Mouse (Mus musculus): Measurements from ENCODE around the gene Hectd1. TPM values are rescaled to one million over a fixed set of nuclear protein-coding genes. Genes with fewer than 3 reads are reported as not detected.

The Hectd1 gene
- polyA plus RNA-seq, 1 experiment from 2014 or later, result 44.9 TPM

DNA sequence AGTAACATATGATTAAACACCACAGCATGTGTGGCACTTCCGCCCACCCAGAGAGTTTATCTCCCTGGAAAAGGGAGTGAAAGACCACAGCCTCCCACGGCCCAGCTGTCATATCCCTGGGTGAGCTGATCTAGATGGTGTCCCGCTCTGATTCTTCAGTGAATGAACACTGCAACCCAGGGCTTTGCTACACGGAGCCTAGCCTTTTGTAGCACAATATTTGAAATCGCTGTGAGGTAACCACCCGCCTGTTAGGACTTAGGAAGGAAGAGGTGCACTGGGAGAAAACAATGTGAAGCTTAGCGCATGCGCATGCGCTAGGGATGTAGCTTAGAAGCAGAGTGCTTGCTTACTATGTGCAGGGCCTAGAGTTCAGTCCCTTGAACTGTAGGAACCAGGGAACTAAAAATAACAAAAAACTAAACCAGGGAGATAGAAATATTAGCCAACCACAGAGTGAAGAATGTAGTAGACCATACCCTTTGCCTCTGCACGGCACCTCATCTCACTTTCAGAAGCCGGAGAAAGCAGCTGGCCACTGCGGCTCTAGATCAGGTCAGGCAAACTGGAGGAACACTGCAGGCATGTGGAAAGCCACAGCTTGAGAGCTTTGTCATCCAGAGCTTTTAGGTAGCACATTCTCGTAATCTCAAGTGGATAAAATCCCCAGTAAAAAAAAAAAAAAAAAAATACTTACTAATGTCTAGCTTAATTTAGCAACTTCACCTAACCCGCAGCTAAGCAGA, 120.2 kb downstream of the Hectd1 start:
- Histone ChIP-seq H3K36me3 (replicated peaks) (no peaks in the 10 kb centered on the region), H3K9me3 (no peaks in the 10 kb centered on the region), H3K4me1 (0 out of 2 replicates have a peak, but pooled peaks cover 2% of the 10 kb centered on the region), H3K27me3 (no peaks in the 10 kb centered on the region), H3K9ac (no peak overlapping the region), H3K4me3 (replicated peaks) (no peak overlapping the region), H3K27ac (no peak overlapping the region), H3K4me2 (no peak overlapping the region)
- ATAC-seq (ENCODE audit: low FRiP score), result no peak
- 62% methylated on average over 14 of the region's 14 CpGs for WGBS

DNA sequence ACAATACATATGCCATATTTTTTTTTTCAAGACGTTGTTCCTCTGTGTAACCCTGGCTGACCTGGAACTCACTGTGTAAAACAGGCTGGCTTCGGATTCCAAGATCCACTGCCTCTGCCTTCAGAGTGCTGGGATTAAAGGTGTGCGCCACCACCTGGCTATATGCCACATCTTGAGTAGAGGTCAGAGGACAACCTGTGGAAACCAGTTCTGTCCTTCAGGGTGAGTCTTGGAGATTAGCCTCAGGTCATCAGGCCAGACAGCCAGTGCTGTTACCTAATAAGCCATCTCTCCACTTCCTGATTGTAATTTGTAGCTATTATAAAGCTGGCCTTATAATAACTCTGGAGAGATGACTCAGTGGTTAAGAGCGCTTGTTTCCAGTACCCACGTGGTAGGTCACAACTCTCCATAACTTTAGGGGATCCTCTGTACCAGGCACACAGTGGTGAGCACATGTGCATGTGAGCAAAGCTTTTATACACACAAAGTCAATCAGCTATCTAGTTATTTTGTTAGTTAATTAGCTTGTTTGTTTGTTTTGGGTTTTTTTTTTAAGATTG, 122.6 kb downstream of the Hectd1 start:
- Histone ChIP-seq H3K4me1 (peaks cover 9% of the 10 kb centered on the region; the same call in 1 of the 2 replicates), H3K9ac (no peak overlapping the region), H3K4me3 (replicated peaks) (no peak overlapping the region), H3K27ac (no peak overlapping the region), H3K27me3 (no peaks in the 10 kb centered on the region), H3K9me3 (no peaks in the 10 kb centered on the region), H3K36me3 (replicated peaks) (no peaks in the 10 kb centered on the region), H3K4me2 (no peak overlapping the region)
- WGBS, result 86% methylated on average over 5 of the region's 5 CpGs
- no peak for ATAC-seq (ENCODE audit: low FRiP score)

DNA sequence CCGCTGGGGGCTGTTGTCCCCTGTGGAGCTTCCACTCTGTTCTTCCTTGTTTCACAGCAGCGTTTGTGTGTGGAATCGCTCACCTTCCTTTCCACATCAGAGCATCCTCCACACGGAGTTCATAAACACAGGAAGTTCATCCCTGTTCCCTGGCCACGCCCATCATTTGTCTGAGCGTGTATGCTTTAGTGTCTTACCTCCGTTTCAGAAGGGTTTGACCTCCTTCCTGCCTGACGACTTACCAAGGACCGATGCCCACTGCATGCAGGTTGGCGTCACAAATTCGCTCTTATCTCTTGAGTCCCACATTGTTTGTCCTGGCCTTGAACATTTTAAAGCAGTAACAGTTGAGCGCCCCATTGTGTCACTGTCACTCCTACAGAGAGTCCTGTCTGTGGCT, 123.6 kb downstream of the Hectd1 start:
- Histone ChIP-seq H3K9ac (no peak overlapping the region), H3K4me1 (peaks cover 9% of the 10 kb centered on the region; the same call in 1 of the 2 replicates), H3K36me3 (replicated peaks) (no peaks in the 10 kb centered on the region), H3K4me3 (replicated peaks) (no peak overlapping the region), H3K27me3 (no peaks in the 10 kb centered on the region), H3K4me2 (no peak overlapping the region), H3K27ac (no peak overlapping the region), H3K9me3 (no peaks in the 10 kb centered on the region)
- 84% methylated on average over 12 of the region's 12 CpGs for WGBS
- ATAC-seq (ENCODE audit: low FRiP score), result no peak

DNA sequence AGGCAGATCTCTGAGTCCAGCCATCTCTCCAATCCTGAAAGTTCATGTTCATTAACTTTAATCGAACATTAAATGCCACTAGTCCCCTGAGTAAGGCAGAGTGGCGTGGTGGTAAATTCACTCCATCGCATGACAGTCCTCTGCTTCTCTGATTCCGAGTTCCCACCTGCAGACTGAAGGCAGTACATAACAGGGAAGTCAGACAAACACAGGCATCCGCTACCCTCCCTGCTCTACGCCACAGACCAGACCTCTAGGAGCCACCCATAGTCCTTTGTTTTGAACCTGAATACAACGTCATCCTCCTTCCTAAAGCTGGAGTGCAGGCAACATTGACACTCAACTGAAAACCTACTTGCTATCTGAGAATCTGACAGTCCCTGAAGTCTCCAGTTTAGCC, 124.8 kb downstream of the Hectd1 start:
- 68% methylated on average over 7 of the region's 7 CpGs for WGBS
- Histone ChIP-seq H3K9me3 (no peaks in the 10 kb centered on the region), H3K27ac (no peak overlapping the region), H3K4me3 (replicated peaks) (no peak overlapping the region), H3K9ac (no peak overlapping the region), H3K4me2 (no peak overlapping the region), H3K27me3 (no peaks in the 10 kb centered on the region), H3K4me1 (peaks cover 9% of the 10 kb centered on the region; the same call in 1 of the 2 replicates), H3K36me3 (replicated peaks) (no peaks in the 10 kb centered on the region)
- ATAC-seq (ENCODE audit: low FRiP score), result no peak

DNA sequence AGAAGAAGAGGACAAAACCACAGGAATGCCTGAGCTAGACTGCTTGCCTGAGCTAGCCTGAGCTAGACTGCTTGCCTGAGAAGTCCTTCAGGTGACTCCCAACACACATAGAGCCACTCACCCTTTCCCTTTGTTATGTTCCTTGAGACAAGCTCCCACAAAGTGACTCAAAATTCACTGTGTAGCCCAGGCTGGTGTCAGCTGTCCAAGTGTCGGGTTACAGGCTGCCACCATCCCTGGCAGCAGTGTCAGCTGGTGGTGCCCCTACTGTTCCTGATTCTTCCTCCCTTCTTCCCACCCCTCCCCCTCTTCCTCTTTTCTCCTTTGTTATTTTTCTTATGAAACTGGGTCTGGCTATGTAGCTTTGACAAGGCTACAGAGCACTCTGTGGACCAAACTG, 125.5 kb downstream of the Hectd1 start:
- no peak for ATAC-seq (ENCODE audit: low FRiP score)
- no peak overlapping the region for H3K4me3 ChIP-seq (replicated peaks)
- no peak overlapping the region for H3K9ac ChIP-seq
- H3K27me3 ChIP-seq, result no peaks in the 10 kb centered on the region
- H3K4me2 ChIP-seq, result no peak overlapping the region
- 11% methylated on average over 1 of the region's 1 CpGs for WGBS
- no peaks in the 10 kb centered on the region for H3K9me3 ChIP-seq
- no peak overlapping the region for H3K27ac ChIP-seq
- H3K36me3 ChIP-seq (replicated peaks), result no peaks in the 10 kb centered on the region
- peaks cover 9% of the 10 kb centered on the region; the same call in 1 of the 2 replicates for H3K4me1 ChIP-seq

DNA sequence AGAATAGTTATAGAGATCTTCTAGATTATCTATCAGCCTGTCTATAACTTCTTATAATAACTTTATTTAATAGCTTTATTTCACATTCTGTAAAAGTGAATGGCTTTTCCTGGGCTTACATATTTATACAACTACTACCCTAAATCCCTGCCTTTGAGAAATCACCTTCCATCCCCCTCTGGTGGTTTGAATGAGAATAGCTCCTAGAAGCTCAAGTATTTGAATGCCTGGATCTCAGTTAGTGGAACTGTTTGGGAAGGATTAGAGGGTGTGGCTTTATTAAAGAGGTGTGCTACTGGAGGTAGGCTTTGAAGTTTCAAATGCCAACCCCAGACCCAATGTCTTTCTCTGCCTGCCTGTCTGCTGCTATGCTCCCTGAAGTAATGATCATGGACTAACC, 127.6 kb downstream of the Hectd1 start:
- H3K9me3 ChIP-seq, result no peaks in the 10 kb centered on the region
- H3K4me3 ChIP-seq (replicated peaks), result no peak overlapping the region
- ATAC-seq (ENCODE audit: low FRiP score), result no peak
- no peak overlapping the region for H3K27ac ChIP-seq
- H3K4me2 ChIP-seq, result no peak overlapping the region
- H3K9ac ChIP-seq, result no peak overlapping the region
- no peaks in the 10 kb centered on the region for H3K27me3 ChIP-seq
- no peaks in the 10 kb centered on the region for H3K36me3 ChIP-seq (replicated peaks)
- H3K4me1 ChIP-seq, result peaks cover 9% of the 10 kb centered on the region; the same call in 1 of the 2 replicates

DNA sequence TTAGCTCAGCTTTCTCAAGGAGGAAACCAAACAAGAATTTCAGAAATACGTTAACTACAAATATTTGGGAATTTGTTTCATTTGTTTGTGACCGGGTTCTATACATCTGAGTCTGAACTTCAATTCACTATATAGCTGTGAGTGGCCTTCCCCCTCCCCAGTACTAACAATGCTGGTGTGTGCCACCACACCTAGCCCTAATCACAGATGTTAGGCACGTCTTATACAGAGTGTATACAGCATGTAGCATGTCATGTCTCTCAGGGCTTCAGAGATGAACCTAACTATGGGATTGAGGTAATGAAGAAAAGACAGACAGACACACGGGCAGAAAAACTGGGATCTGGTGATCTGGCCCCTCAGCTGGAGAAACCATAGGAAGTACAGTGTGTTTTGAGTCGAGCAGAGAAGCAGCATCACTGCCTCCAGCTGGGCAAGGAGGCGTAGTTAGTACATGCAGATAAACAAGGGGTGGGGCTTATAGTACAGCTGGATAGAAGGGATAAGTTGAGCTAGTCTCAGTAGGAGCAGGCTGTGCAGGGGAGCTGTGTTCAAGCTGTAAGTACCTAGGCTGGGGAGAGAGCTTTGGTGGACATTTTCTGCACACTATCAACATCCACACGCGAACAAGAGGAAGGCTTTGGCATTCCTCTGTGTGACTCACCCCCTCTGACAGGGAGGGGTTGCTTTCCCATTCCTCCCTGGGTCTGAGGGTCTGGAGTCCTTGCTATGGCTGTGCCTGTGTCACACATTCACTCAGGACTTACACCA, 129.5 kb downstream of the Hectd1 start:
- no peak for ATAC-seq (ENCODE audit: low FRiP score)
- H3K36me3 ChIP-seq (replicated peaks), result no peaks in the 10 kb centered on the region
- no peak overlapping the region for H3K4me2 ChIP-seq
- no peak overlapping the region for H3K4me3 ChIP-seq (replicated peaks)
- 71% methylated on average over 8 of the region's 8 CpGs for WGBS
- peaks cover 9% of the 10 kb centered on the region; the same call in 1 of the 2 replicates for H3K4me1 ChIP-seq
- no peaks in the 10 kb centered on the region for H3K27me3 ChIP-seq
- no peaks in the 10 kb centered on the region for H3K9me3 ChIP-seq
- no peak overlapping the region for H3K27ac ChIP-seq
- H3K9ac ChIP-seq, result no peak overlapping the region

DNA sequence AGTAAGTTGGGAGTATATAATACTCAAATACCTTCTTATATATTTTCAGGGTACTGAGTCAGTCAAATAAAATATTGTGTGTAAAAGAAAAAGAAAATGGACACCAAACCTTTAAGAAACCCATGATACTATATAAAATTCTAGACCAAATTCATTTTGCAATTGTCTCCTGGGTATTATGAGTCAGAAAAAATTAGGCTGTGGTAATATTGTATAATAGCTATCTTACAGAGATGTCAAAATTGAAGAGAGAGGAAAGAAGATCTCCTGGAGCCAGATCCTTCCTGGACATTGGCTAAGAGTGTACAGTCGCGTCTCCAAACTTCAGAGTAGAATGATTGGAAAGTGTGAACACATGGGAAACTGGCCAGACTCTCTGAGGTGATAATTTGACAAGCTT, 133.2 kb downstream of the Hectd1 start:
- H3K4me2 ChIP-seq, result no peak overlapping the region
- WGBS, result 80% methylated on average over 2 of the region's 2 CpGs
- no peaks in the 10 kb centered on the region for H3K27me3 ChIP-seq
- no peaks in the 10 kb centered on the region for H3K9me3 ChIP-seq
- peaks cover 3% of the 10 kb centered on the region; the same call in 1 of the 2 replicates for H3K4me1 ChIP-seq
- no peak overlapping the region for H3K27ac ChIP-seq
- no peak overlapping the region for H3K4me3 ChIP-seq (replicated peaks)
- no peak for ATAC-seq (ENCODE audit: low FRiP score)
- no peak overlapping the region for H3K9ac ChIP-seq
- H3K36me3 ChIP-seq (replicated peaks), result no peaks in the 10 kb centered on the region

DNA sequence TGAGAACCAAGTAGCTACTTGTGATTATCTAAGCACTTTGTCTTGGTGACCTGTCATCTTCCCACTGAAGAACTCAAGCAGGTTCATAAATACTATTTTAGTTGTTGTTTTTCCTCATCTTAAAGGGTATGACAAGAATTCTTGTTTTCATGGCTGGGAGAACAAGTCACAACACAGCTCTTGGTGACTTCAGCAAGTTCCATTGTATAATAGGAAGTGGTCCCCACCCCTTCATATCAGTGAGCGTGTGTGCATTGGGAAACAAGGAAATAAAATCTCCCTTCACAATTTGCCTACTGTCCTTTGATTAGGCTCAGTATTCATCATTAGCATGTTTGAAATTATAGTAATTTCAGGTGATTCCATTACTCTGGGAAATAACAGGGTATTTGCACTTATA, 134.4 kb downstream of the Hectd1 start:
- WGBS, result 86% methylated on average over 1 of the region's 1 CpGs
- no peaks in the 10 kb centered on the region for H3K36me3 ChIP-seq (replicated peaks)
- H3K9me3 ChIP-seq, result no peaks in the 10 kb centered on the region
- peaks cover 3% of the 10 kb centered on the region for H3K4me1 ChIP-seq
- H3K4me3 ChIP-seq (replicated peaks), result no peak overlapping the region
- ATAC-seq (ENCODE audit: low FRiP score), result no peak
- H3K27ac ChIP-seq, result no peak overlapping the region
- H3K27me3 ChIP-seq, result no peaks in the 10 kb centered on the region
- no peak overlapping the region for H3K4me2 ChIP-seq
- H3K9ac ChIP-seq, result no peak overlapping the region

DNA sequence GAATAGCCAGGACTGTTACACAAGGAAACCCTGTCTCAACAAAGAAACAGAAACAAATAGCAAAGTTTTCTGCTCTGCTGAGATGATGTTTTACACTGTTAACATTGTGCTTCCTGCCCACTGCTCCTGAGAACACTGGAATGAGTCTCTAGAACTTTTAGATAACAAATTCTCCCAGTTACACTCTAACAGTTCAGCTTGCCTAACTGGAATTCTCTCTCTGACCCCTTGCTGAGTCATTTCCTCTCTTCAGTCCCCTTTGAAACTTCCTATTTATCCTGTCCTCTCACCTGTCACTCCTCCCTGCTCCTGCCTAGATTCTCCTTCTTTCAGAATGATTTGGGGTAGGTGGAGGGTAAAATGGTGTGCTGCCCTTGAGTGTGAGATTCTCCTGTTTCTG, 135.2 kb downstream of the Hectd1 start:
- H3K4me3 ChIP-seq (replicated peaks), result no peak overlapping the region
- H3K9ac ChIP-seq, result no peak overlapping the region
- no peak for ATAC-seq (ENCODE audit: low FRiP score)
- H3K4me1 ChIP-seq, result peaks cover 9% of the 10 kb centered on the region
- H3K36me3 ChIP-seq (replicated peaks), result no peaks in the 10 kb centered on the region
- H3K9me3 ChIP-seq, result no peaks in the 10 kb centered on the region
- no peak overlapping the region for H3K27ac ChIP-seq
- H3K27me3 ChIP-seq, result no peaks in the 10 kb centered on the region
- H3K4me2 ChIP-seq, result no peak overlapping the region
